Mouse (Mus musculus): ENCODE results near the gene Dtx2. TPM values are rescaled to one million over a fixed set of nuclear protein-coding genes. Genes with fewer than 3 reads are reported as not detected.

Dtx2 gene
- polyA plus RNA-seq, 1 experiment = not detected

- H3K4me1 ChIP-seq (ENCODE audit: control insufficient read depth, insufficient read depth, low read length) = peaks cover under 1% of the 10 kb centered on the region; the same call in 1 of the 2 replicates
- no peak for TF ChIP-seq CTCF (IDR thresholded peaks at IDR 0.05; ENCODE audit: insufficient read depth, low read depth, low read length)
- no peak for TF ChIP-seq POLR2A (IDR thresholded peaks at IDR 0.05; ENCODE audit: insufficient read depth, low read depth, low read length)
- no peak overlapping the region for H3K27ac ChIP-seq (ENCODE audit: insufficient read depth, low read depth, low read length)
- WGBS = 85% methylated on average over 9 of the region's 9 CpGs
- no peak overlapping the region for H3K4me3 ChIP-seq (ENCODE audit: insufficient read depth, low read depth, low read length)
Measured at GRCm38 (mm10) chr5:136026859-136027258, 32.3 kb downstream of the Dtx2 start.

GRCm38 (mm10) chr5:136027612-136028311 lies 33.2 kb downstream of the Dtx2 start:
- H3K4me1 ChIP-seq (ENCODE audit: control insufficient read depth, insufficient read depth, low read length) = no peaks in the 10 kb centered on the region
- TF ChIP-seq POLR2A (IDR thresholded peaks at IDR 0.05; ENCODE audit: insufficient read depth, low read depth, low read length) (no peak), CTCF (IDR thresholded peaks at IDR 0.05; ENCODE audit: insufficient read depth, low read depth, low read length) (no peak)
- WGBS = 82% methylated on average over 11 of the region's 11 CpGs
- H3K27ac ChIP-seq (ENCODE audit: insufficient read depth, low read depth, low read length) = no peak overlapping the region
- no peak overlapping the region for H3K4me3 ChIP-seq (ENCODE audit: insufficient read depth, low read depth, low read length)

DNA sequence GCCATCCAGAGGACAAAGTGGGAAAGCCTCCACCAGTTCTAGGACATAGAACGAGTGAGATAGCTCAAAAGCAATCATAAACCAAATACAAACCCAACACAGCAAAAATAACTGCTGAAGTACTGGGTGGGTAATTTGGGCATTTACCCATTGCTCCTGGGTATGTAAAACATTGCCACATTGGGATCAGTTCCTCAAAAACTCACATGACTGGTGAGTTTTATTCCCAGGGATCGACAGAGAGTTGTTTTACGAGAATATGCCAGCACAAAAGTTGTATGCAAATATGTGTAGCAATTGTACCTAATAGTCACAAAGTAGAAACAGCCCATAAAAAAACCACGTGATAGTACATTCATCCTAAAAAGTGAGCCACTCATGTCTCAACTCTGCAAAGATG lies 40.3 kb downstream of the Dtx2 start:
- no peak overlapping the region for H3K4me3 ChIP-seq (ENCODE audit: insufficient read depth, low read depth, low read length)
- TF ChIP-seq CTCF (IDR thresholded peaks at IDR 0.05; ENCODE audit: insufficient read depth, low read depth, low read length) (no peak), POLR2A (IDR thresholded peaks at IDR 0.05; ENCODE audit: insufficient read depth, low read depth, low read length) (no peak)
- 80% methylated on average over 4 of the region's 4 CpGs for WGBS
- H3K4me1 ChIP-seq (ENCODE audit: control insufficient read depth, insufficient read depth, low read length) = no peaks in the 10 kb centered on the region
- no peak overlapping the region for H3K27ac ChIP-seq (ENCODE audit: insufficient read depth, low read depth, low read length)

DNA sequence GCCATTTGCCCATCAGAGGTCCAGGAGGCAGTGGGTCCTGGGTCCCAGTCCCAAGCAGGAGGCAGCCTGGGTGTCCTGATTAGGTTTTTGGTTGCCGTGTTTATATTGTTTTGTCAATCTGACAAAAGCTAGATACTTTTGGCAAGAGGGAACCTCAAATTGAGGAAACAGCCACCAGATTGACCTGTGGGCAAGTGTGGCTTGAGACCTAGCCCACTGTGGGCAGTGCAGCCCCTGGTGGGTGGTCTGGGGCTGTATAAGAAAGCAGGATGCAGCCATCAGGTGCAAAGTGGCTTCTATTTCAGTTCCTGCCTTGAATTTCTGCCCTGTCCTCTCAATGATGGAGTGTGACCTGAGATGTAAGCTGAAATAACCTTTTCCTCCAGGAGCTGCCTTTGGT lies 40.7 kb downstream of the Dtx2 start:
- Histone ChIP-seq H3K27ac (ENCODE audit: insufficient read depth, low read depth, low read length) (no peak overlapping the region), H3K4me1 (ENCODE audit: control insufficient read depth, insufficient read depth, low read length) (no peaks in the 10 kb centered on the region)
- WGBS = 78% methylated on average over 1 of the region's 1 CpGs

DNA sequence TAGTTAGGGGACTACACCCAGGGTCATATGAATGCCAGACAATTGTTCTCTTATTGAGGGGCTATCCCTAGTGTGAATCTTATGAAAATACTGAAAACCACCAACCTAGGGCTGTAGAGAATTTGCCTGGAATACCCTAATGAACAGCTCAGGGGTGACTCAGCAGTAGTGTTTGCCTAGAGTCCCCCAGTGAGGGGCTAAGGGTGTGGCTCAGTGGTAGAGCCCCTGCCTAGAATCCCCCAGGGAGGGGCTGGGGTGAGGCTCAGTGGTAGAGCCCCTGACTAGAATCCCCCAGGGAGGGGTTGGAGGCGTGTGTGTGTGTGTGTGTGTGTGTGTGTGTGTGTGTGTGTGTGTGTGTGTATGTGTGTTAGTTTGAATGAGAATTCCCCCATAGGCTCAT lies 42.1 kb downstream of the Dtx2 start:
- 88% methylated on average over 1 of the region's 1 CpGs for WGBS
- Histone ChIP-seq H3K4me3 (ENCODE audit: insufficient read depth, low read depth, low read length) (no peak overlapping the region), H3K27ac (ENCODE audit: insufficient read depth, low read depth, low read length) (no peak overlapping the region), H3K4me1 (ENCODE audit: control insufficient read depth, insufficient read depth, low read length) (no peaks in the 10 kb centered on the region)
- TF ChIP-seq CTCF (IDR thresholded peaks at IDR 0.05; ENCODE audit: insufficient read depth, low read depth, low read length) (no peak), POLR2A (IDR thresholded peaks at IDR 0.05; ENCODE audit: insufficient read depth, low read depth, low read length) (no peak)

More for the DNA sequence above, 40.7 kb downstream of the Dtx2 start:
- TF ChIP-seq CTCF (IDR thresholded peaks at IDR 0.05; ENCODE audit: insufficient read depth, low read depth, low read length) (no peak), POLR2A (IDR thresholded peaks at IDR 0.05; ENCODE audit: insufficient read depth, low read depth, low read length) (no peak)
- no peak overlapping the region for H3K4me3 ChIP-seq (ENCODE audit: insufficient read depth, low read depth, low read length)

DNA sequence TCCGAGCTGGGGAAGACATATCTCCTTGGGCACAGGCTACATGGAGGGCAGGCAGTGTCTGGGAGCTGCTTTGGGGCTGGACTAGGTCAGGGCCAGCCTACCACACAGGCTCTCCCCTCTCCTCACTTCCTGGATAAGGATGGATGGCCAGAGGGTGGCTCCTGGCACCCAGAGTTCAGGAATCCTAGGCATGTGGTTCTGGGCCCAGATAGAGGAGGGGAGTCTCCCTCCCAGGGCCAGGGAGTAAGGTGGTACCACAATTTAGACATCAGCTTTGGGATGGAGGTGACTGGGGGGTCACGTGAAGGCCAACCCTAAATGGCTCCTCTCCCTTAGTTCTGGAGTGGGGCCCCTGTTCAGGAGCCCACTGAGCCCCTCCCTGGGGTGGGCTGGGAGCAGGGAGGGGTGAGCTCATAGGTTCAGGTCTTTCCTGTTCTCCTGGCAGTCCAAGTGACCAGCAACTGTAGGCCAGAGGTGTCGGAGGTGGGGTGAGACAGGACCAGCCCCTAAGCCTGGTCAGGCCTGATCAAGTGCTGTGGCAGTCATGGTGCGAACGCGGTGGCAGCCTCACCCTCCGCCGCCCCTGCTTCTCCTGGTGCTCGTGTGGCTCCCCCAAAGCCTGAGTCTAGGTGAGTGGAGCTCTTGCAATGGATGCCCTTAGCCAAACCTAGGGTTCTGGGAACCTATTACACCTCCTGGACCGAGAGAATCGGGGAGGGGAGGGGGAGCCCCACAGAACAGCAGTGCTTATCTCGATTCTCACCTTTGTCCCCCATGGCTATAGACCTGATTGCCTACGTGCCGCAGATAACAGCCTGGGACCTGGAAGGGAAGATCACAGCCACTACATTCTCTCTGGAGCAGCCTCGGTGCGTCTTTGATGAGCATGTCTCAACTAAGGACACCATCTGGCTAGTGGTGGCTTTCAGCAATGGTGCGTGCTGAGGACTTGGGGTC lies 43.9 kb downstream of the Dtx2 start, which contains the start of gene Upk3b:
Gene Upk3b (plus strand): TSS at position 239 of the 957 bp plus-strand sequence.
- TF ChIP-seq CTCF (IDR thresholded peaks at IDR 0.05; ENCODE audit: insufficient read depth, low read depth, low read length) (no peak), POLR2A (IDR thresholded peaks at IDR 0.05; ENCODE audit: insufficient read depth, low read depth, low read length) (no peak)
- WGBS = 89% methylated on average over 17 of the region's 17 CpGs
- H3K4me3 ChIP-seq (ENCODE audit: insufficient read depth, low read depth, low read length) = no peak within 1 kb of the TSS
- no peaks in the 10 kb centered on the region for H3K4me1 ChIP-seq (ENCODE audit: control insufficient read depth, insufficient read depth, low read length)
- no peak within 1 kb of the TSS for H3K27ac ChIP-seq (ENCODE audit: insufficient read depth, low read depth, low read length)

DNA sequence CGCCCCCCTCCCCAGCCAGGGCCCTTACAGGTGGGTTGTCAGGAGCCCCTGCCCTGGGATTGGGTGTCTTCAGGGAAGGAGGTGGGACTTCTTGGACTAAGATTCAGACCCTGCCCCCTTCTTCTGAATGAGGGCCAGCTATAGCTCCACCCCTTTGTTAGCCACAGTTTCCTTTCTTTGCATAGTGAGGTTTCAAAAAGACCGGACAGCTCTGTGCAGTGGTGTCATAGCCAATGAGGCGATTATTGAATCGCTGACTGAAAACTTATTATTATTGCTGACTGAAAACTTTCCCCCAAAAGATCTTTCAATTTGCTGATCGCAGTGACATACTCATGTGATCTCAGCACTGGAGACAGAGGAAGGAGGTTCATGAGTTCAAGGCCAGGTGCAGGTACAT lies 45.6 kb downstream of the Dtx2 start:
- H3K4me3 ChIP-seq (ENCODE audit: insufficient read depth, low read depth, low read length) = no peak overlapping the region
- WGBS = 66% methylated on average over 5 of the region's 5 CpGs
- H3K27ac ChIP-seq (ENCODE audit: insufficient read depth, low read depth, low read length) = no peak overlapping the region
- TF ChIP-seq POLR2A (IDR thresholded peaks at IDR 0.05; ENCODE audit: insufficient read depth, low read depth, low read length) = no peak
- TF ChIP-seq CTCF (IDR thresholded peaks at IDR 0.05; ENCODE audit: insufficient read depth, low read depth, low read length) = no peak
- H3K4me1 ChIP-seq (ENCODE audit: control insufficient read depth, insufficient read depth, low read length) = no peaks in the 10 kb centered on the region

DNA sequence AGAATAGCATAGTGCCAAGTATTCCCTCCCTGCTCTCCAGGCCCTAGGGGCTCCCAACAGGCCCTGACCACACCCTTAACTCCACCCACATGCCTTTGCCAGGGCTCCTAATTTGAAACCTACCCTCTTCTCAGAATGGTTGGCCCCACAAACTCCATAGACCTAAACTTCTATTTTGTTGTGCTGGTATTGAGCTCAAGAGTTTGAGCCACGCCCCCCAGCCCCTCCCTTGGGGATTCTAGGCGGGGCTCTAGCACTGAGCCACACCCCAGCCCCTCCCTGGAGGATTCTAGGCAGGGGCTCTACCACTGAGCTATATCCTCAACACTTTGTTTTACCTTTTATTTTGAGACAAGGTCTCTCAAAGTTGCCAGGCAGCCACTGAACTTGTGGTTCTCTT lies 46.7 kb downstream of the Dtx2 start:
- TF ChIP-seq POLR2A (IDR thresholded peaks at IDR 0.05; ENCODE audit: insufficient read depth, low read depth, low read length) = no peak
- no peak for TF ChIP-seq CTCF (IDR thresholded peaks at IDR 0.05; ENCODE audit: insufficient read depth, low read depth, low read length)
- H3K4me3 ChIP-seq (ENCODE audit: insufficient read depth, low read depth, low read length) = no peak overlapping the region
- WGBS = 25% methylated on average over 2 of the region's 2 CpGs
- no peak overlapping the region for H3K27ac ChIP-seq (ENCODE audit: insufficient read depth, low read depth, low read length)
- no peaks in the 10 kb centered on the region for H3K4me1 ChIP-seq (ENCODE audit: control insufficient read depth, insufficient read depth, low read length)

- TF ChIP-seq POLR2A (IDR thresholded peaks at IDR 0.05; ENCODE audit: insufficient read depth, low read depth, low read length) (no peak), CTCF (IDR thresholded peaks at IDR 0.05; ENCODE audit: insufficient read depth, low read depth, low read length) (no peak)
- Histone ChIP-seq H3K27ac (ENCODE audit: insufficient read depth, low read depth, low read length) (no peak overlapping the region), H3K4me3 (ENCODE audit: insufficient read depth, low read depth, low read length) (no peak overlapping the region), H3K4me1 (ENCODE audit: control insufficient read depth, insufficient read depth, low read length) (no peaks in the 10 kb centered on the region)
- 97% methylated on average over 8 of the region's 8 CpGs for WGBS
Measured at GRCm38 (mm10) chr5:136041666-136042065, 47.1 kb downstream of the Dtx2 start.

All from olfactory bulb, adult 2 months (tissue).